Mouse (Mus musculus) megakaryocyte, embryonic 14.5 days (primary cell): ENCODE measurements around the gene Hcrt.

ENCODE experiments used
- FLI1 ChIP-seq: IDR thresholded peaks from 2 replicates; pipeline ENCODE4 v1.6.1; 2012; ENCODE audit warnings: low read length, inconsistent platforms, mixed read lengths
- GATA1 ChIP-seq: IDR thresholded peaks from 3 replicates; pipeline ENCODE4 v1.6.1; 2012; ENCODE audit warnings: mixed read lengths, low read length, inconsistent platforms, borderline replicate concordance

- TF ChIP-seq GATA1 (no peak), FLI1 (no peak)
Measured at GRCm38 (mm10) chr11:100728601-100729000, 34.1 kb downstream of the Hcrt start.
